Mouse (Mus musculus) thymus, postnatal 36 days (tissue): ENCODE measurements around the gene Nos3.

ENCODE experiments used
- DNase-seq, 2 experiments: peaks; one replicate each; pipeline ENCODE4 v3.0.0; 2022; ENCODE audit warnings: mixed read lengths in 2 of 2

Gene Nos3

DNA sequence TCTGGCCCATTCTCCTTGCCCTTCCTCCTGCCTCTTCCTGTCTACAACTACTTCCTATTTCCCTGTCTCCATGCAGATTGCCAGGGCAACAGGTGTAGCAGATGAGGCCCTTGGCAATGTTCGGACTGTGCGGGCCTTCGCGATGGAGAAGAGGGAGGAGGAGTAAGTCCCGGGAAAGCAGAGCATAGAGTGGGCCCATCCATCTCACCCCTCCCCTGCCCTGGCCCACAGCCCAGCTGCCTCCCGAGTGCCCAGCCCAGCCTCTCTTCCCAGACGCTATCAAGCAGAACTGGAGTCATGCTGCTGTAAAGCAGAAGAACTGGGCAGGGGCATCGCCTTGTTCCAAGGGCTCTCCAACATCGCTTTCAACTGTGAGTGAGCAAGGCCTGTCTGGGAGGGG lies 37.4 kb downstream of the Nos3 start:
- DNase-seq: no peak

DNA sequence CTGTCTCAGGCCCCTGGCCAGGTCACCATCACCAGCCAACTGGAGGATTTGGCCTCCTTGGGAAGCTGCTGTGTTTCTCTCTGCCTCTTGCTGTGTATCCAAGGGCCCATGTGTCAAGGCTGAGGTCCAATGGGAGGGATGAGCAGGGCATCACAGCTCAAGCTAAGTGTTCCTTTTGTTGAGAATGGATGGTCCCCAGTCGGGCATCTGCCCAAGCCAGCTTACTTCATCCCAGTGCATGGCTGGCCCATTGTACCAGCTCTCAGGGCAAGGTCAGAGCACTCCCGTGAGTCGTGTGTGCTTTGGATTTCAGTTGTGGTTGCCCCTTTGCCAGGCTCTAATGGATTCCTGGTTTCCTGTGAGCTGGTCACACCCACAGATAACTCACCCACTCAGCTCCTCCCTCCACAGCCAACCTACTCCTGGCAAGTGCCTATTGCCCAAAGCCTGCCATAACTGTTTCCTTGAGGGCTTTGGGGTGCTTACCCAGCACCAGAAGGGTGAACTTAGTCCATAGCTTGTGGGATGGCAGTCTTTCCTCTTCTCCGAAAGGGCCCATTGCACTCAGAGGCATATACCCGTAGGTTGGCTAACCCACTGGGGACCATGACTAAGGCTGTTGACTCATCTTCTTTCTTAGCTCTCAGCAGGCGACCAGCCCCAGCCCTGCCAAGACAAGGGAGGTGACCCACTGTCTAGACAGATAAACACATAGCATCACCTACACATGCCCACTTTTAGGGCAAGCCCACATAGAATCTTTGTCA lies 40.2 kb downstream of the Nos3 start:
- DNase-seq: no peak

GRCm38 (mm10) chr5:24405389-24405876 lies 40.8 kb downstream of the Nos3 start:
- DNase-seq: no peak

- DNase-seq: no peak
Measured at GRCm38 (mm10) chr5:24408651-24409050, 44.0 kb downstream of the Nos3 start.

DNA sequence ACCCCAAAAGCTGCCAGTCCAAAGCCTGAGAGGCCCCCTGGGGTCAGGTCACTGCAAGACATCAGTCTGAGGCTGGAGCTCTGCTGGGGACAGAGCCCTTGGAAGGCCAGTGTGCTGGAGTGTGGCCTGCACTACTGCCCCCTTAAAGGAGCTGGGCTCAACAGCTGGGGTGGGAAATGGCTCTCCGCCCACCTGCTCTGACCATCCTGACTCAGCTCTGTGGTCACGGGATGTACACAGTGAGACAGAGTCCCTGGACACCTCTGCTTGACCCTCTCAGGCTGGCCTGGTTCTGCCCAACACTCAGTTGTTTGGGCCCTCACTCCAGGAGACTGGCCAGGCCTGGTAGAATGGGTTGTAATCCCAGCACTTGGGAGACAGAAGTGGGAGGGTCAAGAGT lies 44.9 kb downstream of the Nos3 start:
- no peak for DNase-seq

GRCm38 (mm10) chr5:24412063-24412462 lies 47.5 kb downstream of the Nos3 start:
- DNase-seq: no peak

GRCm38 (mm10) chr5:24413042-24413693 lies 48.6 kb downstream of the Nos3 start, which contains the start of gene Asic3:
Asic3 (plus strand) TSS chr5:24413392.
- no peak for DNase-seq

GRCm38 (mm10) chr5:24413938-24414337 lies 49.3 kb downstream of the Nos3 start:
- no peak for DNase-seq

- DNase-seq: peak; percentile 60 to 66
Measured at GRCm38 (mm10) chr5:24416222-24416736, 51.7 kb downstream of the Nos3 start.

GRCm38 (mm10) chr5:24417587-24417986 lies 53.0 kb downstream of the Nos3 start:
- no peak for DNase-seq

GRCm38 (mm10) chr5:24420381-24420780 lies 55.8 kb downstream of the Nos3 start:
- DNase-seq: no peak

GRCm38 (mm10) chr5:24423129-24424003 lies 58.8 kb downstream of the Nos3 start, which contains the start of the genes Cdk5 and Slc4a2:
Cdk5 (minus strand) TSS chr5:24423530.
Slc4a2 (plus strand) TSS chr5:24423837.
- peak; percentile 97 to 99 for DNase-seq

DNA sequence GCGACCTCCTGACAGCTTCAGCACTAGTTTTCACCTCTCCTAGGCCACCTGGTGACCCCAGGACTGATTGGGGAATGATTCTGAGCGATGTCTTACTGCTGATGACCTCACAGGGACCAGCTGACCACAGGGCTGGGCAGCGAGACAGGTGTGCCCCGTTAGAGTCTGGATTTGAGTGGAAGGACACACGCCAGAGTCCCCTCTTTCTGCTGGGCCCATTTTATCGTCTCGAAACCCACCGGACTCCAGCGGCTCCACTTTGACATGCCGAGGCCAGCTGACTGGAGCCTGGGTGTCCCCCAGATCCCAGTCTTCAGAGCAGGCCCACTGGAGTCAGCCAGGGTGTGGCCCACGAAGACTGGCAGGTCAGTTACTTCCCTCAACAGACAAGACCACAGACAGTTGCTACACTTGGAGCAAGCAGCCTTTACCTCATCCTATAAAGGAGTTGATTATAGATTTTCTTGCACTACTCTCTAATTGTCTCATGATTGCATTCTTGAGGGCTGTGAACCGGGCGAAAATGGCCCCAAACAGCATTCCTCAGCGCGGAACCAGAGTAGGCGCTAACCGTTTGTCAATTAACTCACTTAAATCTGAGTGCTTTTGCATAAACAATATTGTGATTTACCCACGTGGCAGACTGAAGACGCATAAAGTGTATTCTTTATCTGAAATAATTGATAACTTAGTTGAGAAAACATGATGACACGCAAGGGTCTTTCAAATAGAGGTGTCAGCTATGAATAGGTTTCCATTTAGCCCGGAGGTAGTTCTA lies 59.6 kb downstream of the Nos3 start:
- no peak for DNase-seq

GRCm38 (mm10) chr5:24424861-24425411 lies 60.3 kb downstream of the Nos3 start:
- DNase-seq: peak; percentile 85 to 90

DNA sequence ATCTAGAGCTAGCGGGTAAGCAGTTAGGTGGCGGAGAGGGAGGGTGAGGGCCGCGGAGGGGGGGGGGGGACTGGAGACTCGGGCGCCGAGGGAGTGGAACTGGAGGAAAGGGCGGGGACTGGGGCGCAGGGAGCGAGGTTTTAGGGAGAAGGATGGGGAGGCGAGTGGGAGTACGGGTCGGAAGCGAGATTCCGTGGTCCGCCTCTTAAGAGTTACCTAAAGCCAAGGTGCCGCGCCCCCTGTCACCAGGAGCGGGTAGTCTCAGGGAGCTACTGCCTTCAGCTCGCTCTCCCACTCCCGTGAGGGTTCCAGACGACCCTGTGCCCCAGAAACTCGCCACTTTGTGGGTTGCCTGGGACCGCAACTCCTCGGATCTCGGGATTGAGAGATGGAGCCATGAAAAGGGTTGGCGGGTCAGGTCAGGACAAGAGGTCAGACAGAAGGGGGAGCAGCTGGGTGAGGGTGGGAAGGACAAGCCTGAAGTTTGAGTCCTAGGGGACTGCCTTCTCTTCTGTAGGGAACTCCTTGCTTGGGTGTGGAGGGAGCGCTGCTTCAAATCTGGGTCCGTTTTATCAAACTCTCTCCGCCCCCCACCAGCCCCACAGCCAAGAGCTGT lies 60.9 kb downstream of the Nos3 start:
- DNase-seq: peak; percentile 75 to 79

DNA sequence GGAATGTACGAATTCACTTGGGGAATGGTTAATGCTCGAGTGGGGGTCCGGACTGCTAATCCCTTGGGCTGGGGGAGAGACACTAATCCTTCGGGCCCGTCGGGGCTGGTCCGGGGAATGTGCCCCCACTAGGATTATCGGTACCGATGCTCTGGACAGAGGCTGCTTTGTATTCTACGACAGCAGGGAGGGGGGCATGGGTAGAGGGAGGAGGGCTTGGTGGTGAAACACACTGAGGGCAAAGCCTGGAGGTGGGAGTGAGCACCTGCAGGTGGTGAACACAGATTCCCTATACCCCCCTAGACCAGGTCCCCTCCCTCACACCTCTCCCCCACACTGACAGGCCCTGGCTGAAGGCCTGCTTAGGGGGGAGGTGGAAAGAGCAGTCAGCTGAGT lies 61.4 kb downstream of the Nos3 start:
- peak in 1 of 2 experiments; percentile 51 for DNase-seq

DNA sequence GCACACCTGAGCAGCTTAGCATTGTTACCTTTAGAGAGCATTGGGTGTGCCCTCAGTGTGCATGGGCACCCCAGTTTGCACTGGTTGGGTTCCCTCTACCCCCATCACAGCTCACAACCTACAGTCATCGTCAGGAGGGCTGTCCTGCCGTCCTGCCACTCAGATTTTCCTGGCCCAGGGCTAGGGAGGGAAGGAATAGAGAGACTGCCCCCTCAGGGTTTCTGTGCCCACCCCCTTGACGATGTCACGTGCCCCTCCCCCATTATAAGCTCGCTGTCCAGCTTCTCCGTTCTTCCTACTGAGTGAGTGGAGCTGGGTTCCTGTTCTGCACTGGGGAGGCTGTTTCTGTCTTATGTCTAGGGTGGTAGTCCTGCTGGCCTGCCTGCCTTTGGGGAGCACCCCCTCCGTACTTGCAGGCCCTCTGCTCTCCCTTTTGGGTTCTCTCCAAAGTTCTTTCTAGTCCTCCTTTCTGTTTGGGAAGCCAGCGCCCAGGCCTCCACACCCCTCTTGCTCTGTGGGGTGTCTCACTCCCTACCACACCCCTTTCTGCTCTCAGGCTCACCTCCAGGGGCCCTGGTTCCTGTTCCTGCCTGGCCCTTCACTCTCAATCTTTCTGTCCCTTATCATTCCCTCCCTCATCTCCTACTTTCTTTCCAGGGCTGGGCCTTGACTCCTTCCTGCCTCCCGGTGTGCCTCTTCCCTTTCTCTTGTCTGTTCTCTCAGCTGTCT lies 62.1 kb downstream of the Nos3 start:
- DNase-seq: no peak

DNA sequence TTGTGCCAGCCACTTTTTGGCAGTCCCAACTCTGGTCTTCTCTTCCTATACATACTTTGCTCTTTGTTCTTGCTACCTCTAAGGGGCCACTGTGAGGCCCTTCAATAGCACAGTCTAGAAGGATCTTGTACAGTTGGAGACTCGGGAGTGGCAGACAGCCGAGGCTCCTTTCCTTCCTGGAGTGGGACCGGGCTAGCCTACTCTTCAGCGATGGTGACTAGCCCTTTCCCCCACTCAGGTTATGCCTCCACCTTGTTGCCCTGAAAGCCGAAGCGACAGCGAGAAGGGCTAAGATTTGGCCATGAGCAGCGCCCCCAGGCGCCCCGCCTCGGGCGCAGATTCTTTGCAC lies 62.6 kb downstream of the Nos3 start:
- DNase-seq: no peak

GRCm38 (mm10) chr5:24427981-24428402 lies 63.4 kb downstream of the Nos3 start:
- DNase-seq: no peak

- no peak for DNase-seq
Measured at GRCm38 (mm10) chr5:24428596-24428995, 64.0 kb downstream of the Nos3 start.

DNA sequence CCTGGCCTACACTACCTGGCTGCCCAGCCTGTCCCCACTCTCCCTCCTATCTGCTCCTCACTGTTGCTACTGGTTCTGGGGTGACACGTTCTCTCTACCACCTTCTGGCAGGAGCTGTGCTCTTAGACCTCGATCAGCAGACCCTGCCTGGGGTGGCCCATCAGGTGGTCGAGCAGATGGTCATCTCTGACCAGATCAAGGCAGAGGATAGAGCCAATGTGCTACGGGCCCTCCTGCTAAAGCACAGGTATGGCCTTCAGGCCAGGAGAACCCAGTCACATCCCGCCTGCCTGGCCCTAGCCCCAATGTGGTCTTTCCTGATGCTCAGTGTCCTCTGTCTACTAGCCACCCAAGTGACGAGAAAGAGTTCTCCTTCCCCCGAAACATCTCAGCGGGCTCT lies 69.4 kb downstream of the Nos3 start:
- DNase-seq: no peak
